Mouse (Mus musculus): ENCODE measurements around the gene Ddx52. TPM values are rescaled to one million over a fixed set of nuclear protein-coding genes. Genes with fewer than 3 reads are reported as not detected.

The Ddx52 gene
- polyA plus RNA-seq, 1 experiment, result 26.3 TPM

- H3K4me3 ChIP-seq (ENCODE audit: insufficient read depth, low read length), result no peak overlapping the region
- peaks cover 17% of the 10 kb centered on the region for H3K4me1 ChIP-seq (ENCODE audit: control insufficient read depth, insufficient read depth, low read length)
- TF ChIP-seq CTCF (IDR thresholded peaks at IDR 0.05; ENCODE audit: low read depth, low read length), result no peak
- TF ChIP-seq POLR2A (IDR thresholded peaks at IDR 0.05; ENCODE audit: borderline replicate concordance, low read depth, low read length), result no peak
- H3K27ac ChIP-seq (ENCODE audit: insufficient read depth, low read depth, low read length), result no peak overlapping the region
Observed at GRCm38 (mm10) chr11:83967436-83968204, 25.8 kb downstream of the Ddx52 start.

GRCm38 (mm10) chr11:83968205-83968575 lies 26.3 kb downstream of the Ddx52 start:
- Histone ChIP-seq H3K4me3 (ENCODE audit: insufficient read depth, low read length) (no peak overlapping the region), H3K27ac (ENCODE audit: insufficient read depth, low read depth, low read length) (no peak overlapping the region), H3K4me1 (ENCODE audit: control insufficient read depth, insufficient read depth, low read length) (peaks cover 17% of the 10 kb centered on the region)
- TF ChIP-seq CTCF (IDR thresholded peaks at IDR 0.05; ENCODE audit: low read depth, low read length) (no peak), POLR2A (IDR thresholded peaks at IDR 0.05; ENCODE audit: borderline replicate concordance, low read depth, low read length) (no peak)

- Histone ChIP-seq H3K4me1 (ENCODE audit: control insufficient read depth, insufficient read depth, low read length) (peaks cover 15% of the 10 kb centered on the region), H3K4me3 (ENCODE audit: insufficient read depth, low read length) (no peak overlapping the region), H3K27ac (ENCODE audit: insufficient read depth, low read depth, low read length) (no peak overlapping the region)
- TF ChIP-seq CTCF (IDR thresholded peaks at IDR 0.05; ENCODE audit: low read depth, low read length) (no peak), POLR2A (IDR thresholded peaks at IDR 0.05; ENCODE audit: borderline replicate concordance, low read depth, low read length) (no peak)
Observed at GRCm38 (mm10) chr11:83969040-83969439, 27.2 kb downstream of the Ddx52 start.

GRCm38 (mm10) chr11:83974561-83975346 lies 32.9 kb downstream of the Ddx52 start:
- TF ChIP-seq CTCF (IDR thresholded peaks at IDR 0.05; ENCODE audit: low read depth, low read length) (no peak), POLR2A (IDR thresholded peaks at IDR 0.05; ENCODE audit: borderline replicate concordance, low read depth, low read length) (no peak)
- H3K4me1 ChIP-seq (ENCODE audit: control insufficient read depth, insufficient read depth, low read length), result no peaks in the 10 kb centered on the region
- H3K4me3 ChIP-seq (ENCODE audit: insufficient read depth, low read length), result no peak overlapping the region
- H3K27ac ChIP-seq (ENCODE audit: insufficient read depth, low read depth, low read length), result no peak overlapping the region

GRCm38 (mm10) chr11:83975488-83975887 lies 33.6 kb downstream of the Ddx52 start:
- TF ChIP-seq POLR2A (IDR thresholded peaks at IDR 0.05; ENCODE audit: borderline replicate concordance, low read depth, low read length), result no peak
- no peak for TF ChIP-seq CTCF (IDR thresholded peaks at IDR 0.05; ENCODE audit: low read depth, low read length)
- Histone ChIP-seq H3K27ac (ENCODE audit: insufficient read depth, low read depth, low read length) (no peak overlapping the region), H3K4me1 (ENCODE audit: control insufficient read depth, insufficient read depth, low read length) (no peaks in the 10 kb centered on the region), H3K4me3 (ENCODE audit: insufficient read depth, low read length) (no peak overlapping the region)

GRCm38 (mm10) chr11:83976236-83976977 lies 34.5 kb downstream of the Ddx52 start:
- Histone ChIP-seq H3K4me1 (ENCODE audit: control insufficient read depth, insufficient read depth, low read length) (no peaks in the 10 kb centered on the region), H3K4me3 (ENCODE audit: insufficient read depth, low read length) (no peak overlapping the region), H3K27ac (ENCODE audit: insufficient read depth, low read depth, low read length) (no peak overlapping the region)
- no peak for TF ChIP-seq CTCF (IDR thresholded peaks at IDR 0.05; ENCODE audit: low read depth, low read length)
- TF ChIP-seq POLR2A (IDR thresholded peaks at IDR 0.05; ENCODE audit: borderline replicate concordance, low read depth, low read length), result no peak

- TF ChIP-seq CTCF (IDR thresholded peaks at IDR 0.05; ENCODE audit: low read depth, low read length) (no peak), POLR2A (IDR thresholded peaks at IDR 0.05; ENCODE audit: borderline replicate concordance, low read depth, low read length) (no peak)
- H3K4me1 ChIP-seq (ENCODE audit: control insufficient read depth, insufficient read depth, low read length), result no peaks in the 10 kb centered on the region
- H3K27ac ChIP-seq (ENCODE audit: insufficient read depth, low read depth, low read length), result no peak overlapping the region
- H3K4me3 ChIP-seq (ENCODE audit: insufficient read depth, low read length), result no peak overlapping the region
Observed at GRCm38 (mm10) chr11:83977810-83978209, 35.9 kb downstream of the Ddx52 start.

GRCm38 (mm10) chr11:83979992-83980391 lies 38.1 kb downstream of the Ddx52 start:
- no peak for TF ChIP-seq POLR2A (IDR thresholded peaks at IDR 0.05; ENCODE audit: borderline replicate concordance, low read depth, low read length)
- TF ChIP-seq CTCF (IDR thresholded peaks at IDR 0.05; ENCODE audit: low read depth, low read length), result no peak
- H3K4me1 ChIP-seq (ENCODE audit: control insufficient read depth, insufficient read depth, low read length), result no peaks in the 10 kb centered on the region
- no peak overlapping the region for H3K4me3 ChIP-seq (ENCODE audit: insufficient read depth, low read length)
- H3K27ac ChIP-seq (ENCODE audit: insufficient read depth, low read depth, low read length), result no peak overlapping the region

- Histone ChIP-seq H3K4me1 (ENCODE audit: control insufficient read depth, insufficient read depth, low read length) (no peaks in the 10 kb centered on the region), H3K4me3 (ENCODE audit: insufficient read depth, low read length) (no peak overlapping the region), H3K27ac (ENCODE audit: insufficient read depth, low read depth, low read length) (no peak overlapping the region)
- TF ChIP-seq CTCF (IDR thresholded peaks at IDR 0.05; ENCODE audit: low read depth, low read length), result no peak
- TF ChIP-seq POLR2A (IDR thresholded peaks at IDR 0.05; ENCODE audit: borderline replicate concordance, low read depth, low read length), result no peak
Observed at GRCm38 (mm10) chr11:83981338-83981737, 39.5 kb downstream of the Ddx52 start.
